Mouse (Mus musculus): ENCODE data around the gene Ston2.
A peak's percentile ranks its signal among the peaks of the same experiment; 100 is the strongest.

Ston2 gene

GRCm38 (mm10) chr12:91663260-91663659, 124.9 kb downstream of the Ston2 start:
- DNase-seq (ENCODE audit: low read depth, low spot score) = no peak

DNA sequence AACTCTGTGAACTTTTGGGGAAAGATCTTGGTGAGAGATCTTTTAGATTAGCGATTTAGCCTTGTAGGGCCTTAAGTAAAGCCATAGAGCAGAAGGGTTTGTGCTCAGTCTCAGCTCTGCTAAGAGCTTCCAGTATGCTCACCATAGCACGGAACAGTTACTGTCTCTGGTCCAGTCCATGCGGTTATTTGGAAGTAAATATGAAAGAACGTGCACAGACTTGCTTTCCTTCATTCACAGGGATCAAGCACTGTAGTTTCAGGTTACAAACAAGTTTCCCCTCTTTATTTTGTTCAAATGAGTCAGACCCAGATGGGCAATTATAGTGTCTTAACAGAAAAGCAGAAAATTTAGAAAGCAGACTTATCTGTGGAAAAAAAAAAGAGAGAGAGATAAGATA, 125.3 kb downstream of the Ston2 start:
- DNase-seq (ENCODE audit: low read depth, low spot score) = no peak

DNA sequence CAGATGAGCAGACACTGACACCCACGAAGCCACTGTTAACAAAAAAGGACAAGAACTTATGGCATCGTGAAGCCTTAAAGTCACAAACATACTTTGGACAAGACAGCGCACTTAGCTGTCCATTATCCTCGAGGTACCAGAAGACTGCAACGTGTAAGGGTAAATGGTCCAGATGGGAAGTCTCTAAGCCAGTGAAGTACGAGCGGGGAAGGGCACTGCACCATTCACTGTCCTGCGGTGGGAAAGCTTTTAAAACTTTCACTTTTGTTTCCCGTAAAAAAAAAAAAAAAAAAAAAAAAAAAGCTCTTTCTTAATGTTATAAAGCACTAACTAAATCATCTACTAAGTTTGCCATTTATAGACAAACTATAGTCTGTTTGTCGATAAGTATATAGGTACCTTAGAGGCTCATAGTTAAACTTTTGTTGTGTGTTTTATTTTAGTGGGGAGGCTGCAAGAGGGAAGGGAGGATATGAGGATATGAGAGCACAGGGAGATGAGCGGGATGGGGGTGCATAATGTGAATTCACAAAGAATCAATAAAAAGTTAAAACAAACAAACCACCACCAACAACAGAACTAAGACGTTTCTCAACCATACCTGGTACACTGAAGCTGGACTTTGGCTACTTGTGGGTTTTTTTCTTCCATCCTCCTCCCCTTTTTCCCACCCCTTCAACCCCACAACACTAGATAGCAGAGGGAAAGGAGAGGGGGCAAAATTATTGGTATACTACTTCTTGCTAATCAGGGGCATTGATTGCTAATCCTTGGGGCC, 127.4 kb downstream of the Ston2 start:
- no peak for DNase-seq (ENCODE audit: low read depth, low spot score)

DNA sequence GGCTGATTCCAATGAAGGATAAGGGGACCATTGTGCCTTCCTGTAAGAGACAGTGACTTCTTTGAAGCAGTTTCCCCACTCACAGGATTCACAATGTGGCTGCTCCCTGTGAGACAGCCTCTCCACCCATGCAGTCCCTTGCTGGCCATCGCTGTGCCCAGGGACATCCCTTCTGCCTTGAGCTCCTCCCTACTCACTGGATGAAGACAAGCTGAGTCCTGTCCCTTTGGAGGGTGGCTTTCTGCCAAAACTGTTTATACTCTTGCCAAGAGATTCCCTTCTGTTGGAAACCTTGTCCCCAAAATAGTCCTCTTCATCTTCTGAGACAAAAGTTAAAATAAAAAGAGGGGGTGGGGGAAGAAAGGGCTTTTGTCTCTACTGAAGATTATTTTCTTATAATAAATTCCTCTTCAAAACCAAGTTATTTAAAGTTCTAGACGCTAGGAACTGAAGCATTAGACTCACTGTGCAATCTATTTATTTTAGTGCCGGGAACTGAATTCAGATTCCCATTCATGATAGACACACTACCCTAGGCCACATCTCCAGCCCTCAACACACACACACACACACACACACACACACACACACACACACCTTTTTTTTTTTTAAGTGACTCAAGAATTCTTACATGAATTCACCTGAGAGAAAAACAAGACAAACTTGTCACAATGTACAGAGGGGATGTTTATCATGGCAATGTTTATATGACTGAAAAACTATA, 133.6 kb downstream of the Ston2 start:
- DNase-seq (ENCODE audit: low read depth, low spot score) = no peak

DNA sequence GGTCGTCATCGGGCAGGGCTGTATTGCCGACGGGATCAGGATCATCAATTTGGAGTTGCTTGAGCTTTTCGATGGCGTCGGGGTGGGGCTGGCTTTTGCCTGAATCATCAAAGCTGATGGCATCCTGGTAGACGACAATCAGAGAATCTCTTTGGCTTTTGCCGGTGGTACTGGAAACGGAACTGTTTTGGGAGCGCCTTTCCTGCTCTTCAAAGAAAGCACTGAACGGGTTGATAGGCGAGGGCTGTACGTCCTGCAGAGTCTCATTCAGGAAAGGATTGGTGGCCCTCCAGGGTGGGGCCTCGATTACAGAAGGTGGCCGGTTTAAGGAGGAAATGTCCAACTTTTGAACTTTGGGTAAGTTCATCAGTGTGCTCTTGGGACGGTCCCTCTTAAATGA, 139.8 kb downstream of the Ston2 start:
- peak; percentile 46 for DNase-seq (ENCODE audit: low read depth, low spot score)

- DNase-seq (ENCODE audit: low read depth, low spot score) = no peak
These were observed 142.6 kb downstream of the Ston2 start for GRCm38 (mm10) chr12:91645361-91646123.

DNA sequence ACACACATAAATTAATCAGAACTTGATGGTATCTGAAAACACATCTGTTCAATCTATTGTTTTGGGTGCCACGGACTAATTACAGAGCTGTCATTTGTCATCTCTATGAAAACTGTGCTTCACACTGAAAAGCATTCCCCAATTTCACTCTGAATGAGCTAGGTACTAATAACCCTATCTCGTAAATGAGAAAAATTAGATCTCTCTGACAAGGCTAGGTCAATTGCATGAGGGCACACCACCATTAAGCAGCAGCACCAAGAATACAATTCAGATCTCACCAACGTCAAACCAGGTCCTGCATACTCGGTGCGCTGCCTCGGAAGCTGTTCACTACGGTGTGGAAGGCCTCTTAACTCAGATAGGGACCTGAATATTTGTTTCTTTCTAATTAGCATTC, 145.0 kb downstream of the Ston2 start:
- DNase-seq (ENCODE audit: low read depth, low spot score) = no peak

GRCm38 (mm10) chr12:91642426-91643093, 145.6 kb downstream of the Ston2 start:
- DNase-seq (ENCODE audit: low read depth, low spot score) = no peak

DNA sequence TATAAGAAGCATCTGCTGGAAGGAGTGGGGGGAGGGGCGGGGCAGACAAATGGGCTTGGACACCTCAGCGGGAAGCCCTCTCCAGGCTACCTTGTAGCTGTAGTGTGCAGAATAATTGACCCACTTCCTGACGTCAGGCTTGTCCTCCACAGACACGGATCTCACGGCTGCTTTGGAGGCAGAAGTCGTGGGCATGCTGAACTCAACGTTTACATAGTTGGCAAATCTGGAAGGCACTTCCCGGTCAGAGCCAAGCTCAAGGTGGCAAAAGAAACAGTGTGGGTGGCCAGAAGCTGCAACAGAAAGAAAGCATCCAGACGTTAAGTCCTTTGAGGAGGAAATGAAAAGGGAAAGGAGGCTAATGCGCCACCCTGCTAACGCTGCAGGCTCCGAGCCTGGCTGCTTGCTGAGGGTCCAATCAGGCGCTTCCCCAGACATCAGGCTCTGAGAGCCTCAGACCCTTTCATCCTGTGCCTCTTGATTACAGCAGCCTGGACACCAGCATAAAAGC, 146.5 kb downstream of the Ston2 start:
- DNase-seq (ENCODE audit: low read depth, low spot score) = peak; percentile 37

DNA sequence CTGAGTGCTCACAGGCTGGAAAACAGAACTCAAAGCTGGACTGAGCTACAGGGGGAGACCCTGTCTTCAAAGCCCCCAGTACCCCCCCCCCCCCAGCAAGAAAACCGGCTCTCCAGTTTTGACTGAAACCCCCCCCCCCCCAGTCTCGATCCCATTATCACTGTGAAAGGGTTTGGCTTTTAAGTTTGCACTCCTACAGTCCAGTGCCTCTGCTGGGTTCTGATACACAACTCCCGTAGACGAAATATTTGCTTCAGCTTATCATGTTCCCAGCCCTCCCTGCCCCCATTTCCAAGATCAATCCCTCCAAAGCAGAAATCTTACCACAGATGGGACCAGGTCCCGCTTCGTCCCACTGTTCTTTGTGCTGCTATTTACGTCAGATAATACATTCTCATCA, 147.1 kb downstream of the Ston2 start:
- DNase-seq (ENCODE audit: low read depth, low spot score) = no peak

- DNase-seq (ENCODE audit: low read depth, low spot score) = peak; percentile 50
These were observed 147.5 kb downstream of the Ston2 start for GRCm38 (mm10) chr12:91640712-91641111.

GRCm38 (mm10) chr12:91638351-91638750, 149.8 kb downstream of the Ston2 start:
- DNase-seq (ENCODE audit: low read depth, low spot score) = no peak

- no peak for DNase-seq (ENCODE audit: low read depth, low spot score)
These were observed 150.9 kb downstream of the Ston2 start for GRCm38 (mm10) chr12:91637136-91637909.

GRCm38 (mm10) chr12:91626482-91626881, 161.7 kb downstream of the Ston2 start:
- no peak for DNase-seq (ENCODE audit: low read depth, low spot score)

DNA sequence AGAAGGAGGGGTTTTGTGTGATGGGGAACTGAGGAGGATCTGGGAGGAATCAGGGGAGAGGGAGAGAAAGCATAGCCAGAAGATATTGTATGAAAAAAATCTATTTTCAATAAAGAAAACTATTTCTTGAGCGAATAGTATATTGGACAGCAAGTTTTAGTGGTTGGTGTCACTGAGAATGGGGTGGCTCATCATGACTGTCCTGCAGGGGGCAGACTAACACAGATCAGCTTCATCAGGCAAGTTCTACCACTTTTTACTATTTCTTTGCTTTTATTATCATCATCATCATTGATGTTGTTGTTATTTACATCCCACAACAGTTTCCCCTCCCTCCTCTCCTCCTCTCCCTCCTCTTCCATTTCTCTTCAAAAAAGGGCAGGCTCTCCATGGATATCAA, 163.2 kb downstream of the Ston2 start:
- peak; percentile 45 for DNase-seq (ENCODE audit: low read depth, low spot score)

DNA sequence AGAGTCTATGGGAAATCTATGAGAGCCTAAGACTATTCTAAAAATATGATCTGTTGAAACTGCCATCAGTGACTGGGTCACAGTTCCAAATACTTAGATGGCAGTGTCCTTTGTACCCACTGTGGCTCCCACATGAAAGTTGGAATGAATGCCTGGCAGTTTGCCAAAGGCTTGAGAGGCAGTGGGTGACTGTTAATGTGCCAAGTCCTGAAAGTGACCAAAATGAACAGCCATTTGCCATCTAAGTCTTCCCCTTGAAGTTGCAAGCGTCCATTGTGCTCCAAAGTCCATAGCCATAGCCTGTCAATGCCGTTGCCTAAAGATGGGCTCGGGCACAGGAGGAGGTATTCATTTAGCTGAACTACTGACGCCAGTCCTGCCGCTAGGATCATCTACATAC, 178.8 kb downstream of the Ston2 start:
- no peak for DNase-seq (ENCODE audit: low read depth, low spot score)

DNA sequence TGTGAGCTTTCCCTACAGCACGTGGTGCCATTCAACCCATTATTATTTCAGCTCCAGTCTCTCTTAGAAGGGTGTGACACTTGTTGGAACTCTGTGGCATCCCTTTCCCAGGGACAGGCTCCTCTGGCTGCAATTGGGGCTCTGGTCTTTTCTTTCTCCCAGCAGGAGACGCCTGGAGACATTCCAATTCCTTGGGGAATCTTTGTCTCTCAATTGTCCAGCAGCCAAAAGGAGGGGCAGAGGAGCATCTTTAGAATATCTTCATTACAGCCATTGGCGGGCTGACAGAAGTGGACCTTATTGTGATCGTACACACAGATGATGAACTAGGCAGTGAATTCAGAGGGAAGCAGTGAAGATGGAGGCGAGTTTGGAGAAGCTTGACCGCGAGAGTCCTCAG, 180.5 kb downstream of the Ston2 start:
- DNase-seq (ENCODE audit: low read depth, low spot score) = peak; percentile 95

- DNase-seq (ENCODE audit: low read depth, low spot score) = peak; percentile 68
These were observed 181.5 kb downstream of the Ston2 start for GRCm38 (mm10) chr12:91606651-91607050.

DNA sequence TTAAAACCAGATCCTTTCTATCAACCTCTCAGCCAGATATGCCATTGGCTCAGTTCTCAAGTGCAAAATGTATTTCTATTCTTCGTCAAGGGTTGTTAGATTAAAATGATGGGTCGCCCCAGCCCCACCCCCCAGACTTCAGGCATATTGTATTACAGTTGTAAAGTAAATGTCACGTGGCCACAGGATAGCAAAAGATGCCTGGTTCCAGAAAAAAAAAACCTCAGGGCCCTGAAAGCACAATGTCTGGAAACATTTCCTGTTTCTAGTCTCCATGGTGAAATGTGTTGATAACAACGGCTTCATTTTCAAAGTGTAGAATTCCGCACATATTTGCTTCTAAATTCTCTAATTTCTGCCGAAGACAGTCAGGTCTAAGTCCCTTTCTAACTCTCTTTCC, 183.6 kb downstream of the Ston2 start:
- DNase-seq (ENCODE audit: low read depth, low spot score) = no peak

DNA sequence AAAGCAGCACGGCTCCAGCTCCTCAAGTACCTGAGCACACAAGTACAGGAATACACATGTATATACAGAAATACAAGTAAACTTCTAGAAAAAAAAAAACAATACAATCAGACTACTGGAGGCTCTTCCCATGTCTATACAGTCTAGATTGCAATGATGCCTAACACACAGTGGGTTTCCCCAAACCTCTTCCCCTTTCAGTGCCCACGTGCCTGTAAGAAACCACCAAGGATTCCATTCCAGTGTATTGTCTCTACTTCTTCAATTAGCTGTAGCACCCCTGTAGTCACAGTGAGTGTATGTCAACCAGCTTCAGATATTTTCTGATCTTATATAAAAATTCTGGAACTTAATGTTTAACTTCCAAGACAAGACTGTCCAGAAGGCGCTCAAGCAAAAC, 196.1 kb downstream of the Ston2 start:
- no peak for DNase-seq (ENCODE audit: low read depth, low spot score)

- no peak for DNase-seq (ENCODE audit: low read depth, low spot score)
These were observed 197.0 kb downstream of the Ston2 start for GRCm38 (mm10) chr12:91591191-91591590.
